Mouse (Mus musculus): ENCODE results near the gene Arl6.

The Arl6 gene

DNA sequence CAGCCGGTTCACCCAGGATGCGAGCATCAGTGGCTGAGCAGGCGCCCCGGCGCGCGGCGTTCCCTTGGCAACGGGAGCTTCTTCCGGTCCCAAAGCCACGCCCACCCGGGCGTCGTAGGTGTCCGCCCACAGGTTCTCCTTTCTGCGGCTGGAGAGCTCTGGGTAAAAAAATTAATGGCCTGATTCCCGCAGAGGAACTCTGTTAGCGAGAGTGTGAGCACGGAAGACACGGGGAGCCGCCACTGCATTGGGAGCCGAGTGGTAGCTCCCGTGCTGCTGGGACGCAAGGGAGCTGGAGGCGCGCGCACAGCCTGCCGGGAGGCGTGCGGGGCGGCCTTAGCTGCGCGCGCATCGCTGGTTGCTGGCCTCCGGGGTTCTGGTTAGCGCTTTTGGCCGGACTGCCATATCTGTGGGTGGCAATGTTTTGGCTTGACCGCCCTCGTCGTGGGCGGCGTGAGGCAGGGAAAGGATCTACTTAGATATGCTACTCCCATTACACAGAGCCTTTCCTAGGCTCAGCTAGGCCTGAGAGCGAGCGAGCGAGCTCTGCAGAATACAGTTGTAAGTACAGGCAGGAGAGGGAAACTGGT is at the start of gene Arl6:
TSS of gene Arl6 (minus strand) at position 290 of the 590 bp plus-strand sequence.
- TF ChIP-seq GATA4 (IDR thresholded peaks at IDR 0.05; ENCODE audit: insufficient replicate concordance, low read length) = peak; percentile 13; the same call in 1 of the 2 replicates

DNA sequence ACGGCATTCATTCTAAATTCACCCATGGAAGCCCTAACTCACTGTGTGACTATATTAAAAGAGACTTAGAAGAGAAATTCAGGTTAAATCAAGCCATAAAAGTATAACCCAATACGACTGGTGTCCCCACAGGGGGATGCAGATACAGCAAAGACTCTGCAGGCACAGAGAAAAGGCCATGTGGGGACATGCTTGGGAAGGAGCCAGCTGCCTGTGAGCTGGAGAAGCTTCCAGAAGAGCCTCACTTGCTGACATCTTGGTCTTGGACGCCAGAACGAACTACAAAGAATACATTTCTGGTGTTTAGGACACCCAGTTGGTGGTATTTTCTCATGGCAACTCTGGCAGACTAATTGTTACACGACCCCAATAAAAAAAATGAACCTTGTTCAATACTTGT is 45.9 kb upstream of the Arl6 start:
- no peak for TF ChIP-seq GATA4 (IDR thresholded peaks at IDR 0.05; ENCODE audit: insufficient replicate concordance, low read length)

DNA sequence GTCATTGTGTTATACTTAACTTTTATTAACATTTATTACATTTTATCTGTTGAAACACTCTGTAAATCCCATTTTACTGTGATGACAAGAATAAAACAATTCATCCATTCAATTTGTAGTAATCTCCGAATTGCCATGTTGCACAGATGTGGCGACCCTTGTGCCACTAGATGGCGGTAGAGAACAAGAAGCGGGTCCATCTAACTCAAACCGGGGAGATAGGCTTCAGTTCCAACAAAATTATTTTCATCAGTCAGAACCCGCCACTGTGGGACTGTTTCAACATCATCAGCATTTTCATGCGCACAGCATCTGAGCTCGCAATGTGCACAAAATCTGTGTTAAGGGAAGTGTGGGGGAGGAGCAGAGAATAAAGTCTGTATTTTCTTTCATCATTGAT is 44.2 kb upstream of the Arl6 start:
- no peak for TF ChIP-seq GATA4 (IDR thresholded peaks at IDR 0.05; ENCODE audit: insufficient replicate concordance, low read length)

DNA sequence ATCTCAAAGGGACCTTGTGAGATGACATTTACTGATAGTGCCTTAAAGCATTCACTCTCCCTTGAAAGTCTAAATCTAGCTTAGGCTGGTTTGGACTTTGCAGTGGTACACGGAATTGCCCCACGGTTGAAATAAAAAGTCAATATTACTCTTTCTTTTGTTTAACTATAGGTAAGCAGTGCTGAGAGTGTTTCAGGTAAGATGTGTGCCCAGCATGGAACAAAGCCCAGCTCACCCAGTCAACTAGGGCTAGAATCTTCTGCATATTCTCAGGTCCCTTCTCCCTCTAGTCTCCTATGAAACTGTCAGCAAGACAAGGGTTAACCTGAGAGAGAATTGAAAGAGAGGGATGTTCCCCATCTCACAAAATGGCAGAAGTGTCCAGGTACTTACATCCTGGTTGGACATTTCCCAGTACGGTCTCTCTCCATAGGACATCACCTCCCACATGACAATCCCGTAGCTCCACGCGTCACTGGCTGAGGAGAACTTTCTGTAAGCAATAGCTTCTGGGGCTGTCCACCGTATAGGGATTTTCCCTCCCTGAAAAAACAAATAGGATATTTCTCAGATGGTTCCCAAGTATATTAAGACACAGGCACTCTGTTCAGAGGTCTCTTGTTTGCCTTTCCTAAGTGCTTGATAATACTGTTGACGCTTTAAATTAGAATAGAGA is 43.2 kb upstream of the Arl6 start:
- TF ChIP-seq GATA4 (IDR thresholded peaks at IDR 0.05; ENCODE audit: insufficient replicate concordance, low read length) = no peak

DNA sequence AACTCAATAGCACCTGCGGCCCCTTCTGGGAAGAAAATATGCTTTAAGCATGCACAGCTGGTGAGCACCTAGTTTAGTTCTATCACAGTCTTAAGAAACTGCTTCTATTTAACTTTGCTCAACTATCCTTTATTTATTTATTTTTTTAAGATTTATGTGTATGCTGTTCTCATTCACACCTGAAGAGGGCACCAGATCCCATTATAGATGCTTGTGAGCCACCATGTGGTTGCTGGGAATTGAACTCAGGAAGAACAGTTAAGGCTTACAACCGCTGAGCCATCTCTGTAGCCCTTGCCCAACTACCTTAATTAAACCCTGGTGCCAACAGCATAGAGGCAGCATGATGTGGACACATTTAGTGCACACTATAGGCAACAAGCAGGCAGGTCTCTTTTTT is 27.7 kb upstream of the Arl6 start:
- no peak for TF ChIP-seq GATA4 (IDR thresholded peaks at IDR 0.05; ENCODE audit: insufficient replicate concordance, low read length)

DNA sequence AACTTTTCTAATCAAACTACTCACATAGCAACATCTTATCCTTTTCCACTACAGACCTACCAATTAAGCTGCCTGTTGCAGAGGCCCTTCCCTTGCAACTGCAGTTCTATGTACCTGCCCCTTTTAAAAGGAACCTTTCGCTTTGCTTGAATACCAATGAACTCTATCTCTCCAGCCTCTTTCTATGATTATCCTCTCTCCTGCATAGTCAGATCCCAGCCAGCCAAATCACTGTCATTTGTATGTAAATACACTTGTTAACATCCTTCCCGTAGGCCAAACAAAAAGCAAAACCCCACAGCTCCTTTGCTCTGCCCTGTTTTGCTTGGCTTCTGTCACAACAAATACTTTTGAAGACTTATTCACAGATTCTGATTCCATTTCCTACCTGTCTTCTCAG is 4.6 kb upstream of the Arl6 start:
- TF ChIP-seq GATA4 (IDR thresholded peaks at IDR 0.05; ENCODE audit: insufficient replicate concordance, low read length) = no peak

DNA sequence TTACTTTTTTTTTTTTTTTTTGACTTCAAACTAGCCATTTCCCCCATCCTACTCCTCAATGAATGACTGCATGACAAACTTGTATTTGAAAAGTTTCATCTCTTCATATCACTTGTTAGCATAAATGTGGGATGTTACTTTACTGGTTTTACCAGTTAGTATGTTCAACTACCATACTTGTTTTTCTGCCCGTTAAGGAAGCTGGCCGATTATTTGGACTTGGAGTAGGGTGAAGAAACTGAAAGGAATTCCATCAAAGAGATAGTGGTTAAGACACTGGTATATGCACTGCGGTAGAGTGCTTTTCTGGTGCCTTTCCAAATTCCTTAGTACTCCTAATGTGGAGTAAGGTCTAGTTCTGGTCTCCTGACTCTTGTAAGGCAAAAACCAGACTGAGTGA is 794 bp upstream of the Arl6 start:
- no peak for TF ChIP-seq GATA4 (IDR thresholded peaks at IDR 0.05; ENCODE audit: insufficient replicate concordance, low read length)

DNA sequence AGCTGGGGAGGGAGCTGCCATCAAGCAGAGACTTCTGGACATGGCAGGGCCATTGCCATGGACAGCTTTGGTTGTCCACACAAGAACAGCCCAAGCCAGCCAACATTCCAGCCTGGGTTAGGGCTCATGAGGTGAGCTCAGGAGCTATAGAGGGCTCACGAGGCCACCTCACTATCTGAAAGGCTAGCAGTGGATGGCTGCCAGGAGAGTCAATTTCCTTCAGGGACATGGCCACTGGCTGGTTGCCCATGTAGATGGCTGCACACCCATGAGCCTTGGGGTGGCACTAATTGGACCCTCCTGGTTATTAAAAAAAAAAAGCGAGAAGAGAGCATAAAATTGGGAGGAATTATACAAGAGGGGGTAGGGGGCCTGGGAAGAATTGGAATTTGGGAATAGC is 4.6 kb downstream of the Arl6 start:
- no peak for TF ChIP-seq GATA4 (IDR thresholded peaks at IDR 0.05; ENCODE audit: insufficient replicate concordance, low read length)

DNA sequence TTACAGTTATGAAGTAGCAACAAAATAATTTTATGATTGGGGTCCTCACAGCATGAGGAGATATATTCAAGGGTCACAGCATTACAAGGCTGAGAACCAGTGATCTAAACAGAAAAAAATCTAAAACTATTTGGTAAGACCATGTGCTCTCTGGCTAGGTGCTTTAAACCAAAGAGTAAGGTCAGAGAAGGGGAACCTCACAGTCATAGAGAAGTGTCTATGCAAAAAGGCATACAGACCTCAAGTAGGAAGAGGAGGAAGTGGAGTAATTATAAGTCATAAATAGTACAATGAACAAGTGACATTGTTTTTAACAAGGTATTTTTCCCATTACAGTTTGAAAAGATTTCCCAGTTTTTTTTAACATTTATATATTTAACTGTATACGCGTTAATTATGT is 17.6 kb downstream of the Arl6 start:
- no peak for TF ChIP-seq GATA4 (IDR thresholded peaks at IDR 0.05; ENCODE audit: insufficient replicate concordance, low read length)

DNA sequence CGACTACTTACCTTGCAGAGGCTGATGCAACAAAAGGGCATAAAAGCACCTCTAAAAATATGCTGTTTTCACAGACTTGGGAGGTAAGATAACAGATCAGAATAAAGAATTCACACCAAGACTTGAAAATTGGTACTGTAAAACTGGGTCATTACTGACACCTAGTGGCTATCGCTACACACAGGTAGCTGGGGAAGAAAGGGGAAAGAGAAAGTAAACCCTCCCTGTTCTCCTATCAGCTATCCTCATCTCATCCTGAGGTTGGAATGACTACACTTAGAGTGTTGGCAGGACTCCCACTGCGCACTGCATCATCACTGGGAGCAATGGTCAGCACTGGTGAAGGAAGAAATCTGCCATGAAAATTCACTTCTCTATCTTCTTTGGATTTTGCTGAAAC is 22.0 kb downstream of the Arl6 start:
- no peak for TF ChIP-seq GATA4 (IDR thresholded peaks at IDR 0.05; ENCODE audit: insufficient replicate concordance, low read length)

DNA sequence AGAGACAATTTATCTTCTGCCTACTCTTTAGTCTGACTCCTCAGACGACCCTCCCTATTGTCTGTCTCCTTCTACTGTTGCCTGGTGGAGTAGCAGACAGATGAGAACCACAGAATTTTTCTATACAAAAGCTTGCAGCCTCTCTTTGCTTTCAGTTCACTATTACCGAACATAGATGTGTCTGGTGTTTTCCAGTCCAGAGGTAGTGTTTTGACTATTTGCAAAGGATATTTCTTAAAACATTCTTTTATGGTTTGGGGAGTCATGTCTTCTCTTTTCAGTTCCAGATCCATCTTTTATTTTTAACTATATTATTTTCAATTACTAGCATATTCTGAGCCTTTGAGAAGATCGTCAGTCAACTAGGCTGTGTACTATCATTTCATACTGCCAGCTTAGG is 23.5 kb downstream of the Arl6 start:
- TF ChIP-seq GATA4 (IDR thresholded peaks at IDR 0.05; ENCODE audit: insufficient replicate concordance, low read length) = no peak

DNA sequence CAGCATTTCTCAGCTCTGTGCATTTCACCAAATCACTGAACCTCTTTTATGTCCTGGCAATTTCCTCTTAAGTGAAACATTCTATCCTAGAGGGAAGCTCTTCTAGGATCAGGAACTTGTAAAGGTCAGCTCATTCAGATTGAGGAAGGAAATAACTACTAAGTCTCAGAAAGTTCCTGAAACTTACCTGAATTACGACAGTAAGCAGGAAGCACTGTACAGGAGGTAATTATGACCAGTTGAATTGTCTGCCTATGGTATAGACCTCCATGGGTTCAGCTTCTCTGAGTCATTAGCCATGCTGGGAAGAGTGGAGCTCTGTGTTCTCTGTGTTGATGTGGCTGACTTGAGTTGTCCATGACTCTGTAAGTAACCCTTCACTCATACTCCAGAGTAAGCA is 28.4 kb downstream of the Arl6 start:
- no peak for TF ChIP-seq GATA4 (IDR thresholded peaks at IDR 0.05; ENCODE audit: insufficient replicate concordance, low read length)

DNA sequence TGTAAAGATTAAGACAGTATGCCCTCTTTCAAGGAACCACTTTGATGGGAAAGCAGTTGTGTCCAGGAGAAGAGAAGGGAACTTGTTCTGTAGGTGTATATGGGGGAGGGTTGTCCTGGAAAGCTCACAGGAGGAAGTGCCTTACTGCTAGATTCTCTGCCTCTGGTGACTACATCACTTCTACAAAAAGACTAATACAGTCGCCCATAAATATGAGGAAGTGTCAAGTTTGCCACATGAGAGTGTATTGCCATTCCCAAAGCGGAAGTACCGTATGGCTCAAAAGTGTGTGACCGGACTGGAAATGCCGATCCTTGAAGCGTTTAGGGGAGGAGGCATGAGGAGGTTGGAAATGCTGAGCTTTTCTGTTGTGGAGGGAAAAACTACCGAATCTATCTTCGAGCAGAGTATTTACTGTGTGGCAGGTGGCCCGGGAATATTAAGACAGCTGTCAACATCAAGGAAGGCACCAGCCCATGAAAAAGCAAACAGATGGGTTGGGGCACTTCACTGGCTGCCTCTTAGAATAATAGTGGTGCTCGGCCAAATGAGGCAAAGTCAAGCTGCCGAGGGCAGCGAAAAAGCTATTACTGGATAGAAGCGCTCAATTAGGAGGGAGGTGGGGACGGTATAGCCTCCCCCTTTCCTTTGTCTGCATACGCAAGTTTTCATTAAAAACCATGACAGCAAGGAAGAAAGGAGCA is 35.0 kb downstream of the Arl6 start:
- TF ChIP-seq GATA4 (IDR thresholded peaks at IDR 0.05; ENCODE audit: insufficient replicate concordance, low read length) = no peak

DNA sequence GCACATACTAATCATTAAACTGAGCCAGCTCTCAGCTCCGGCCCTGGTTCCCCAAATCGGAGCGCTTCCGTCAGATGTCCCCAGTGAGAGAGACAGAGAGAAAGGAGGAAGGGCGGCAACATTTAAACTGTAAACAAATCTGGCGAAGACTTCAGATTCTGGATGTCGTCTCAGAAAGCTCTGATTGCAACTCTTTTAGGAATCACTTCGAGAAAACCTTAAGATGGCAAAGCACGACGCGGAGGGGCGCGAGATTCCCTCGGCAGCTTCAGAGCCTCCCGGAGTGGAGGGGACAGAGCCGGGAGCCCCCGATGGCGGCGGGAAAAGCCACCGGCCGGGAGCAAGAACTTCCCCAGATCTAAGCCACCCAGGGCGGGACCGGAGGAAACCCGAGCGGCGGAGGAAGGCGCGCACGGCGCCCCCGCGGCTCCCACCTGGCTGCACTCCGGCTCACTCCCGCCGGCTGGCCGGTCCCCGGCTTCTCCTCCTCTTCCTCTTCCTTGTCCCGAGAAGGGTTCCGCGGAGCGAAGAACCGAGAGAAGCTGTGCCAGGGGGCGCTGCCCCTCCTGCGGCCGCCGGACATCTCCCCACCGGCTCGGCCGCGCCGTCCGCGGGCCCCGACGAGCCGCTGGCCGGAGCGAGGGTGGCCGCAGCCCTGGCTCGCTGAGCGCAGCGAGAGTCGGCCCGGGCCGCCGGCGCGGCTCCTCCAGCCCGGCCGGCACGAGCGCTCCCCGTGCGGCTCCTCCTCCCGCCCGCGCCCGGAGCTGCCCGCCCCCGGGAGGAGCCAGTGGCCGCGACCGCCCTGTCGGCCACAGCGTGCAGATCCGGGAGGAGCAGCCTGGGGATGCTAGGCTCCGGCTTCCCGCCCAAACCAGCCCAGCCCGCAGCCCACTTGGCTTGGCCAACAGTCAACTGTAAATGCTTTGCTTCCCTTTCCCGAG is 38.6 kb downstream of the Arl6 start, which contains the start of gene Crybg3:
TSS of gene Crybg3 (minus strand) at position 669 of the 941 bp plus-strand sequence.
- no peak for TF ChIP-seq GATA4 (IDR thresholded peaks at IDR 0.05; ENCODE audit: insufficient replicate concordance, low read length)

Measured in liver, adult (tissue).